Mouse (Mus musculus): Measurements from ENCODE around the gene Ormdl3.

DNA sequence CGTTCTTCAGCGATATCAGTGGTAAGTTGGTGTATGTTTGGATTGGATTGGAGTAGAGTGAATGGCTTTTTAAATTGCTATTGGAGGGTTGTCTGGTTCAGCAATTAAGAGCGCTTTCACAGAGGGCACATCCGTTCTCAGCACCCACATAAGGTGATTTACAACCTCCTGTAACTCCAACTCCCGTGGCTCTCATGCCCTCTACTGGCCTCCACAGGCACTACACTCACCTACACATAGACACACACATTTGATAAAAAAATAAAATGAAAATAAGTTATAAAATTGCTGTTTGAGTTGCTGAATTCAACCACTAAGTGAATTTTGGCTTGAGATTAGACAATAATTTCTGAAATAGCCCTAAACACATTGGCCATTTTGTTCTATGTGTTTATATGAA lies 46.8 kb downstream of the Ormdl3 start:
- TF ChIP-seq CTCF (IDR thresholded peaks at IDR 0.05; ENCODE audit: low read depth, low read length) (no peak), POLR2A (IDR thresholded peaks at IDR 0.05; ENCODE audit: borderline replicate concordance, low read depth, low read length) (no peak)
